Mouse (Mus musculus) stomach, embryonic 14.5 days (tissue): ENCODE data around the gene Gm9945. TPM values are rescaled to one million over a fixed set of nuclear protein-coding genes. Genes with fewer than 3 reads are reported as not detected.

Experiments
- ATAC-seq: fragments of 200-750 bp; cut with Nextera tagmentation; 2 replicates; pipeline ENCODE4 v1.8.0; 2017; ENCODE audit warnings: low read depth, moderate TSS enrichment; ENCODE audit not compliant: insufficient number of reproducible peaks, insufficient read depth, low FRiP score
- H3K27ac ChIP-seq: fragments of 300-500 bp; sonication (generic); 2 replicates; pipeline ENCODE4 v1.5.1; 2014; ENCODE audit warnings: mild to moderate bottlenecking, low read length, moderate library complexity, mixed read lengths
- H3K27me3 ChIP-seq: fragments of 300-500 bp; sonication (generic); 2 replicates; pipeline ENCODE4 v1.6.1; 2014; ENCODE audit warnings: low read length, control low read depth, mixed read lengths; ENCODE audit not compliant: control insufficient read depth, insufficient read depth
- H3K36me3 ChIP-seq: fragments of 300-500 bp; sonication (generic); 2 replicates; pipeline ENCODE4 v1.6.1; 2014; ENCODE audit warnings: mild to moderate bottlenecking, control low read depth, low read length, moderate library complexity, mixed read lengths; ENCODE audit not compliant: control insufficient read depth, insufficient read depth
- H3K4me1 ChIP-seq: fragments of 300-500 bp; sonication (generic); 2 replicates; pipeline ENCODE4 v1.6.1; 2014; ENCODE audit warnings: low read length, control low read depth, mixed read lengths; ENCODE audit not compliant: control insufficient read depth, insufficient read depth
- H3K4me2 ChIP-seq: fragments of 300-500 bp; sonication (generic); replicated peaks from 2 replicates; pipeline ENCODE4 v1.6.1; 2014; ENCODE audit warnings: low read depth, low read length, control low read depth
- H3K4me3 ChIP-seq: fragments of 300-500 bp; sonication (generic); 2 replicates; pipeline ENCODE4 v1.5.1; 2014; ENCODE audit warnings: low read depth, low read length, control low read depth
- H3K9ac ChIP-seq: fragments of 300-500 bp; sonication (generic); replicated peaks from 2 replicates; pipeline ENCODE4 v1.6.1; 2014; ENCODE audit warnings: low read depth, mild to moderate bottlenecking, control low read depth, low read length, moderate library complexity, mixed read lengths
- H3K9me3 ChIP-seq: fragments of 300-500 bp; sonication (generic); 2 replicates; pipeline ENCODE4 v1.6.1; 2016; ENCODE audit warnings: low read depth, low read length, control low read depth; ENCODE audit not compliant: control insufficient read depth
- WGBS: fragments of 180-500 bp; shearing (Covaris S2); extraction: QIAGEN DNeasy Blood & Tissue Kit; methylation state at CpG from one replicate; pipeline ENCODE4 v1.1.7; 2014; 5-methylcytosine and 5-hydroxymethylcytosine counted together
- polyA plus RNA-seq: library from polyadenylated mRNA; unstranded; fragments of >200 nt; fragmentation: Nextera tagmentation; extraction: Ambion mirVana; gene quantifications from 2 replicates; pipeline ENCODE4 v1.2.1, GENCODE M21; 2014

Gm9945 gene
- polyA plus RNA-seq, 1 experiment from 2014 or later: not detected

DNA sequence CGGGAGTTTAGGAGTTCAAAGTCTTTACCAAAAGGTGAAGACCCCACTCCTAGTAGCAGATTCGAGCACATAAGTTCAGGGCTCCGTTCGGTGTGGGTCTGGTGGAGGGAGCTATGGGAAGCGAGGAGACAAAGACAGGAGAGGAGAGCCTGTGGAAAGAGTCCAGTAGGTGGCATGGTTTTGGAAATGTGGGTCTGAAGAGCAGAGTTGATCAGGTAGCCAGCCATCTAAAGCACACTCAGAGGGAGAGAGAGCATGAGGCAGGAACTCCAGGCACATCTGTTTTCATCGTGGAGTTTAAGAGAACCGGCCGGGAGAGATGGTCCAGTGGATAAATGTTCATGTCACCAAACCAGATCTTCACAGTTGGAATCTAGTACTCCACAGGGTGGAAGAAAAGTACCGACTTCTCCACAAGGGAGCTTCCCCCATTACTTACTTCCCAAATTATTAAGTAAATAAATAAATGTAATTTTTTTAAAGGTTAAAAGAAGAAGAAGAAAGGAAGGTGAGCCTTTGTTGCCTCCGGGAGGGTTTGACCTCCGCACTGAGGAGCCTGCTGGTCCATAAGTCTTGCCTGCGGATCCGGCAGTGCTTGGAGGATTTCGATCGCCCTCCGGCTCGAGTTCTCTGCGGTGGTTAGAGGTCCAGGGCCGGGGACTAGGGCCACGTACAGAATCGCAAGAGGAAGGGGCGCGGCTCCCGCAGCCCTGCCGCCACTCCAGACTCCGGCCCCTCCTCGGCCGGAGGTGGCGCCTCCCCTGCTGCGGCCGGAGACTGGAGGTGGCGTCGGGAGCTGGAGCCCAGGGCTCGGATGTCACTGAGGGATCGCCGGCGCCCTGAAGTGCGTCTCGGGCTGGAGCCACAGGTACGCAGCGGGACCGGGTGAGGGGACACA lies 23.2 kb upstream of the Gm9945 start, which contains the start of the genes Gm10447 and Shroom1:
Gene Gm10447 (minus strand): TSS at position 637 of the 898 bp plus-strand sequence.
Gene Shroom1 (plus strand): TSS at position 732 of the 898 bp plus-strand sequence.
- Histone ChIP-seq H3K36me3 (no peaks in the 10 kb centered on the region), H3K27me3 (0 out of 2 replicates have a peak, but pooled peaks cover under 1% of the 10 kb centered on the region), H3K9me3 (no peaks in the 10 kb centered on the region), H3K4me2 (peak within 1 kb of the TSS; percentile 78), H3K4me1 (no peaks in the 10 kb centered on the region), H3K27ac (no peak within 1 kb of the TSS), H3K4me3 (peak within 1 kb of the TSS; percentile 49), H3K9ac (peak within 1 kb of the TSS; percentile 32)
- peak; percentile 86 for ATAC-seq
- 3% methylated on average over 42 of the region's 42 CpGs for WGBS

DNA sequence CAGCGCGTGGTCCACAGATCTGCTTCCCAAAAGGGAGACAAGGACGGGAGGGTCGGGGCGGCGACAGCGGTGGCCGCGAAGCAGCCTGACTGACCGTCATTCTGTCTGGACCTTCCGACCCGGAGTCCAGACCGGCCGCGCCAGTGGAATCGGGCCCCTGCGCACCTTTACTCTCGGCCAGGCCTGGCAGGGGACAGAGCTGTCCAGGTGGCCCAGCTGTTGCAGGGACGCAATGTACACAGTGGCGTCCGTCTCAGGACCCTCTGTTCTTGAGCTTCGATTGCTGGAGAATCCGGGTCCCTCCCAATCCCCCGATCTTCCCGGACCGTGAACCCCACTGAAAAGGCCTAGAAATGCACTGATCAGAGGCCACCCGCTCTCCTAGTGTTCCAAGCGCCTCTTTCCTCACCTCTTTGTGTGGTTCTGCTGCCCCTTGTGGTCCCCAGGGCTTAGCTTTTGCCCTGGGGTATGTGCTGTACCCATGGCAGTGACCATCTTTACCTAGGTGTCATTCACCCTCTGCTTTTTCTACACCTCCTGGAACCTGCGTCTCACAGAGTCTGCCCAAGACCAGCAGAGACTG lies 22.5 kb upstream of the Gm9945 start:
- Histone ChIP-seq H3K36me3 (no peaks in the 10 kb centered on the region), H3K4me2 (peak overlapping the region; percentile 78), H3K4me1 (no peaks in the 10 kb centered on the region), H3K27ac (no peak overlapping the region), H3K27me3 (peaks cover 4% of the 10 kb centered on the region; the same call in 1 of the 2 replicates), H3K4me3 (peak overlapping the region; percentile 49), H3K9ac (peak overlapping the region; percentile 32; the same call in 1 of the 2 replicates), H3K9me3 (no peaks in the 10 kb centered on the region)
- no peak; the same call in 1 of the 2 replicates for ATAC-seq
- 8% methylated on average over 29 of the region's 29 CpGs for WGBS

DNA sequence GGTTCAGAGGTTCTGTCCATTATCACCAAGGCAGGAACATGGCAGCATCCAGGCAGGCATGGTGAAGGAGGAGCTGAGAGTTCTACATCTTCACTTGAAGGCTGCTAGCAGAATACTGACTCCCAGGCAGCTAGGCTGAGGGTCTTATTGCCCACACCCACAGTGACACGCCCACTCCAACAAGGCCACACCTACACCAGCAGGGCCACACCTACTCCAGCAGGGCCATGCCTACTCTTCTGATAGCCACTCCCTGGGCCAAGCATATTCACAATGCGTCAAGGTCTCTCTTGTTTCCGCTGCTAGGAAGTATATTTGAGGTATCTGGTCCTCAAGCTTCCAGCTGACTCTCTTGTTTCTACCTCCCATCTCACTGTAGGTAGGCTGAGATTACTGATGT lies 21.0 kb upstream of the Gm9945 start:
- H3K36me3 ChIP-seq: no peaks in the 10 kb centered on the region
- H3K4me1 ChIP-seq: peaks cover 5% of the 10 kb centered on the region; the same call in 1 of the 2 replicates
- no peaks in the 10 kb centered on the region for H3K9me3 ChIP-seq
- H3K27me3 ChIP-seq: peaks cover 17% of the 10 kb centered on the region
- no peak overlapping the region for H3K9ac ChIP-seq
- H3K4me3 ChIP-seq: no peak overlapping the region
- no peak for ATAC-seq
- 61% methylated on average over 3 of the region's 3 CpGs for WGBS
- H3K4me2 ChIP-seq: no peak overlapping the region
- no peak overlapping the region for H3K27ac ChIP-seq

DNA sequence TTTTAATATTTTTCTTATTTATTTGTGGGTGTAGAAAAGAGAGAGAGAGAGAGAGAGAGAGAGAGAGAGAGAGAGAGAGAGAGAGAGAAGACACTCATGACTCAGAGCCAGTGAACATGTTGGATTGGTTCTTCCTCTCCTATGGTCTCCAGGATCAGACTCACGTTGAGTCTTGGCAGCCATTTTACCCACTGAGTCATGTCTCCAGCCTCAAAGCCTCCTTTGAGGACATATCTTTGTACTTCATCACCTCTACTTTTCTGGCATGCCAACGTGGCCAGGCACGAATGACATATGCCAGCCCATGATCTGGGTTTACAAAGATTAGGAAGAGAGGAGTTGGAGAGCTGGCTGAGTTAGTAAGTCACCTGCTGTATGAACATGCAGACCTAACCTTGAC lies 19.8 kb upstream of the Gm9945 start:
- Histone ChIP-seq H3K27me3 (peaks cover 27% of the 10 kb centered on the region), H3K9ac (no peak overlapping the region), H3K4me1 (peaks cover 5% of the 10 kb centered on the region; the same call in 1 of the 2 replicates), H3K4me3 (no peak overlapping the region), H3K36me3 (no peaks in the 10 kb centered on the region), H3K9me3 (peaks cover 3% of the 10 kb centered on the region; the same call in 1 of the 2 replicates), H3K4me2 (no peak overlapping the region), H3K27ac (no peak overlapping the region)
- WGBS: 80% methylated on average over 3 of the region's 3 CpGs
- ATAC-seq: no peak

DNA sequence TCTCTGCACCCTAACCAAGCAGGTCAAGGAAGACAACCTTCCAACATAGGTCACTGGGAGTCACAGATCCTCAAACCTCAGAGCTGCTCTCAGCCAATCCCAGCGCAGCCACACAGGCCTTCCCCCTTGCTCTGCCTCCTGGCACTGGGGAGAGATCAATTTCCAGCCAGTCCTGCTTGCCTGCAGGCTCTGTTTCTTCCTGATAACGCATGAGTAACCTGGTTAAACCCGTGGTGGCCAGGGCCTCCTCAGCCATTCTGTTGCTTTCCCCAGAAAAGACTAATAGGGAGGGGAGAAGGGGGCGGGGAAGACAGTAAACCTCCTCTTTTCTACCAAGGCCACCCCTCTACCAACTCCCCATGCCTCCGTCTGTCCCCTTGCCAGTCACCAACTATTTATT lies 18.2 kb upstream of the Gm9945 start:
- H3K36me3 ChIP-seq: no peaks in the 10 kb centered on the region
- no peak overlapping the region for H3K4me3 ChIP-seq
- no peak overlapping the region for H3K4me2 ChIP-seq
- WGBS: 33% methylated on average over 5 of the region's 5 CpGs
- peaks cover 28% of the 10 kb centered on the region for H3K27me3 ChIP-seq
- peaks cover 3% of the 10 kb centered on the region; the same call in 1 of the 2 replicates for H3K9me3 ChIP-seq
- no peak for ATAC-seq
- H3K9ac ChIP-seq: no peak overlapping the region
- H3K27ac ChIP-seq: no peak overlapping the region
- H3K4me1 ChIP-seq: peaks cover 11% of the 10 kb centered on the region

DNA sequence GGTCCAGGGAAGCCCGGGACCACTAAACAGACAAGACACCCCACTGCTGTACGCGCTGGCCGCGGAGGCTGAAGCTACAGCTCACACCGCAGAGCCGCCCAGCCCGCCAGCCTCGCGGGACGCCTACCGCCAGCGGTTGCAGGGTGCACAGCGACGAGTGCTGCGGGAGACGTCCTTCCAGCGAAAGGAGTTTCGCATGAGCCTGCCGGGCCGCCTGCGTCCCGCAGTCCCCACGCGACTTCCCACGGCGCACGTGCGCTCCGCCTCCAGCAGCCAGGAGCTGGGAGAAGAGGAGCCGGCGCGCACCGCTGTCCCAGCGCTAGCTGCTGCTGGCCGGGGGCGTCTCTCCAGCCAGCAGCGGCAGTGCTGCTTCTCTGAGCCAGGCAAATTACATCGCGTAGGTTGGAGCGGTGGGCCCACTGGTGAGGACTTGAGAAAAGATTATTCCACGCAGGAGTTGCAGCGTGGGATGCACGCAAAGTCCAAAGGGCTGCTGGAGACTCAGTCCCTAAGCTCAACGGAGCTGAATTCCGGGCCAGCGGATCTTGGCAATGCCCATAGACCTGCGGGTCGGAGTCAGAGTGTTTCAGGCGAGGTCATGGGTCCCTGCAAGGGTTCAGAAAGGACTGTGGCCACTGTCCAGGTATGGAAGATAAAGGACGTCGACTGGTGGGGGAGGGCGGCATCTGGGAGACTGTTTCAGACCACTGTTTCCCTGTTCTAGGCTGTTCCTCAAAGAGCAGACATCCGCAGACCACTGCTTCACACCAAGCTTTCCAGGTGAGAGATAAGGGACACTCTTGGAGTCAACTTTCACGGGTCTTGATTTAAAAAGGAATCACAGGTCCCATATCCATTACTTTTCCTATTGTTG lies 16.2 kb upstream of the Gm9945 start:
- H3K27ac ChIP-seq: no peak overlapping the region
- H3K4me1 ChIP-seq: peaks cover 13% of the 10 kb centered on the region
- peaks cover 30% of the 10 kb centered on the region for H3K27me3 ChIP-seq
- whole genome bisulfite sequencing: 6% methylated on average over 55 of the region's 55 CpGs
- H3K9ac ChIP-seq: peak overlapping the region; percentile 30; the same call in 1 of the 2 replicates
- peak overlapping the region; percentile 38 for H3K4me3 ChIP-seq
- ATAC-seq: no peak
- H3K9me3 ChIP-seq: peaks cover 3% of the 10 kb centered on the region; the same call in 1 of the 2 replicates
- no peaks in the 10 kb centered on the region for H3K36me3 ChIP-seq
- H3K4me2 ChIP-seq: peak overlapping the region; percentile 86

DNA sequence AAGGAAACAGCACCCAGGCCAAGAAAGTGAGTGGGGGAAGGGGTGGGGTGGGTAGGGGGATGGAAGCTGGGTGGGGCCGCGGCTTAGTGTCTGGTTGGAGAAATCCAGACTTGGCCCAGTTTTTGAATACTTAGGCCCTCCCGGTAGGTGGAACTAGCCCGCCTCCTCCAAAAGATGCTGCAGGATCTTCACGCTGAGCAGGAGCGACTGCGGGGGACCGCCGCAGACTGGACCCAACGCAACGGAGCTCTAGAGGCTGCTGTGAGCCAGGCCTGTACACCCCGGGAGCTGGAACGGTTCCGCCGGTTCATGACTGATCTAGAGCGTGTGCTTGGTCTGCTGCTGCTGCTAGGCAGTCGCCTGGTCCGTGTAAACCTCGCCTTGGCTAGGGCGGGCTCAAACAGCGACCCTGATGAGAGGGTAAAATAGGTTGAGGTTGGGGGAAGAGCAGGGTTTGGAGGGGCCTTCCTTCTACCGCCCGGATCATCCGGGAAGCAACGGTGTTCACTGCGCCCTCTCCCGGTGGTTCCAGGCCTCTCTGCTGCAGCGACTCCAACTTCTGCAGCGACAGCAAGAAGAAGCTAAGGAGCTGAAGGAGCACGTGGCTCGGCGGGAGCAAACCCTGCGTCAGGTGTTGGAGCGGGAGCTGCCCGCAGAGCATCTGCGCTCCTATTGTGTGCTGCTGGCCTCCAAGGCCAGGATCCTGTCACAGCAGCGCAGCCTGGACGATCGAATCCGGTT lies 13.6 kb upstream of the Gm9945 start:
- H3K4me3 ChIP-seq: peak overlapping the region; percentile 31
- H3K4me2 ChIP-seq: peak overlapping the region; percentile 49
- peaks cover 44% of the 10 kb centered on the region for H3K27me3 ChIP-seq
- peak; percentile 50; the same call in 1 of the 2 replicates for ATAC-seq
- 0 out of 2 replicates have a peak overlapping the region, but pooled peaks have one; percentile 30 for H3K9ac ChIP-seq
- peaks cover 21% of the 10 kb centered on the region for H3K4me1 ChIP-seq
- H3K9me3 ChIP-seq: peaks cover 3% of the 10 kb centered on the region; the same call in 1 of the 2 replicates
- no peaks in the 10 kb centered on the region for H3K36me3 ChIP-seq
- H3K27ac ChIP-seq: no peak overlapping the region
- WGBS: 7% methylated on average over 40 of the region's 40 CpGs
